Mouse (Mus musculus) heart, embryonic 12.5 days (tissue): ENCODE results near the gene 2210408I21Rik. TPM values are rescaled to one million over a fixed set of nuclear protein-coding genes. Genes with fewer than 3 reads are reported as not detected.

ENCODE experiments used
- ATAC-seq: fragments of 200-750 bp; cut with Nextera tagmentation; 2 replicates; pipeline ENCODE4 v1.8.0; 2017; ENCODE audit warnings: moderate TSS enrichment, moderate library complexity; ENCODE audit not compliant: insufficient number of reproducible peaks, low FRiP score
- H3K27ac ChIP-seq: fragments of 300-500 bp; sonication (generic); 2 replicates; pipeline ENCODE4 v1.5.1; 2016; ENCODE audit warnings: mild to moderate bottlenecking, moderate library complexity; ENCODE audit not compliant: poor library complexity, severe bottlenecking
- H3K27me3 ChIP-seq: fragments of 300-500 bp; sonication (generic); replicated peaks from 2 replicates; pipeline ENCODE4 v1.6.1; 2016; ENCODE audit warnings: mild to moderate bottlenecking, moderate library complexity
- H3K36me3 ChIP-seq: fragments of 300-500 bp; sonication (generic); 2 replicates; pipeline ENCODE4 v1.6.1; 2016; ENCODE audit warnings: mild to moderate bottlenecking, moderate library complexity
- H3K4me1 ChIP-seq: fragments of 300-500 bp; sonication (generic); replicated peaks from 2 replicates; pipeline ENCODE4 v1.6.1; 2016; ENCODE audit warnings: mild to moderate bottlenecking
- H3K4me2 ChIP-seq: fragments of 300-500 bp; sonication (generic); 2 replicates; pipeline ENCODE4 v1.6.1; 2016; ENCODE audit warnings: mild to moderate bottlenecking, moderate library complexity
- H3K4me3 ChIP-seq: fragments of 300-500 bp; sonication (generic); 2 replicates; pipeline ENCODE4 v1.5.1; 2016; ENCODE audit warnings: mild to moderate bottlenecking
- H3K9ac ChIP-seq: fragments of 300-500 bp; sonication (generic); 2 replicates; pipeline ENCODE4 v1.6.1; 2016; ENCODE audit warnings: mild to moderate bottlenecking, moderate library complexity
- H3K9me3 ChIP-seq: fragments of 300-500 bp; sonication (generic); replicated peaks from 2 replicates; pipeline ENCODE4 v1.6.1; 2016; ENCODE audit warnings: mild to moderate bottlenecking, moderate library complexity
- WGBS: fragments of 180-500 bp; shearing (Covaris S2); methylation state at CpG from one replicate; pipeline ENCODE4 v1.1.7; 2016; 5-methylcytosine and 5-hydroxymethylcytosine counted together
- polyA plus RNA-seq: library from polyadenylated mRNA; unstranded; fragments of >200 nt; fragmentation: Nextera tagmentation; extraction: Ambion mirVana; gene quantifications from 2 replicates; pipeline ENCODE4 v1.2.1, GENCODE M21; 2016

The 2210408I21Rik gene
- polyA plus RNA-seq, 1 experiment from 2014 or later, result 6.7 TPM

- 66% methylated on average over 7 of the region's 7 CpGs for WGBS
- no peak overlapping the region for H3K4me2 ChIP-seq
These were observed 143.5 kb downstream of the 2210408I21Rik start for GRCm38 (mm10) chr13:77278659-77279413.

GRCm38 (mm10) chr13:77295519-77295918 lies 160.2 kb downstream of the 2210408I21Rik start:
- Histone ChIP-seq H3K9me3 (no peaks in the 10 kb centered on the region), H3K4me3 (no peak overlapping the region), H3K9ac (no peak overlapping the region), H3K36me3 (no peaks in the 10 kb centered on the region), H3K27ac (no peak overlapping the region), H3K4me1 (peaks cover 3% of the 10 kb centered on the region; the same call in 1 of the 2 replicates), H3K27me3 (no peaks in the 10 kb centered on the region), H3K4me2 (no peak overlapping the region)
- ATAC-seq, result no peak
- WGBS, result 71% methylated on average over 3 of the region's 3 CpGs

More at GRCm38 (mm10) chr13:77278659-77279413, 143.5 kb downstream of the 2210408I21Rik start:
- Histone ChIP-seq H3K9me3 (no peaks in the 10 kb centered on the region), H3K36me3 (no peaks in the 10 kb centered on the region), H3K27me3 (no peaks in the 10 kb centered on the region), H3K4me3 (no peak overlapping the region), H3K27ac (no peak overlapping the region), H3K4me1 (0 out of 2 replicates have a peak, but pooled peaks cover 4% of the 10 kb centered on the region), H3K9ac (no peak overlapping the region)
- ATAC-seq, result no peak

GRCm38 (mm10) chr13:77324101-77324500 lies 188.8 kb downstream of the 2210408I21Rik start:
- no peak for ATAC-seq
- H3K27me3 ChIP-seq, result no peaks in the 10 kb centered on the region
- no peaks in the 10 kb centered on the region for H3K9me3 ChIP-seq
- 54% methylated on average over 1 of the region's 1 CpGs for WGBS
- H3K4me3 ChIP-seq, result no peak overlapping the region
- no peak overlapping the region for H3K4me2 ChIP-seq
- no peak overlapping the region for H3K9ac ChIP-seq
- H3K36me3 ChIP-seq, result no peaks in the 10 kb centered on the region
- H3K4me1 ChIP-seq, result no peaks in the 10 kb centered on the region
- no peak overlapping the region for H3K27ac ChIP-seq

GRCm38 (mm10) chr13:77326174-77326959 lies 191.0 kb downstream of the 2210408I21Rik start:
- no peak overlapping the region for H3K4me2 ChIP-seq
- H3K4me1 ChIP-seq, result no peaks in the 10 kb centered on the region
- no peak overlapping the region for H3K4me3 ChIP-seq
- H3K36me3 ChIP-seq, result no peaks in the 10 kb centered on the region
- H3K27me3 ChIP-seq, result no peaks in the 10 kb centered on the region
- no peaks in the 10 kb centered on the region for H3K9me3 ChIP-seq
- ATAC-seq, result no peak
- H3K9ac ChIP-seq, result no peak overlapping the region
- H3K27ac ChIP-seq, result no peak overlapping the region
- WGBS, result 70% methylated on average over 5 of the region's 5 CpGs

- WGBS, result 59% methylated on average over 2 of the region's 2 CpGs
- Histone ChIP-seq H3K27ac (no peak overlapping the region), H3K27me3 (no peaks in the 10 kb centered on the region), H3K36me3 (no peaks in the 10 kb centered on the region), H3K4me1 (no peaks in the 10 kb centered on the region), H3K9ac (no peak overlapping the region), H3K4me2 (no peak overlapping the region), H3K9me3 (no peaks in the 10 kb centered on the region), H3K4me3 (no peak overlapping the region)
- ATAC-seq, result no peak
These were observed 206.8 kb downstream of the 2210408I21Rik start for GRCm38 (mm10) chr13:77342097-77342496.

- Histone ChIP-seq H3K4me1 (no peaks in the 10 kb centered on the region), H3K27ac (no peak overlapping the region), H3K27me3 (no peaks in the 10 kb centered on the region), H3K36me3 (no peaks in the 10 kb centered on the region), H3K4me2 (no peak overlapping the region), H3K4me3 (no peak overlapping the region), H3K9ac (no peak overlapping the region), H3K9me3 (no peaks in the 10 kb centered on the region)
- no peak for ATAC-seq
- WGBS, result 78% methylated on average over 3 of the region's 3 CpGs
These were observed 250.2 kb downstream of the 2210408I21Rik start for GRCm38 (mm10) chr13:77385448-77385970.

GRCm38 (mm10) chr13:77386001-77386400 lies 250.7 kb downstream of the 2210408I21Rik start:
- ATAC-seq, result no peak
- no peak overlapping the region for H3K9ac ChIP-seq
- no peaks in the 10 kb centered on the region for H3K9me3 ChIP-seq
- H3K27me3 ChIP-seq, result no peaks in the 10 kb centered on the region
- no peak overlapping the region for H3K4me3 ChIP-seq
- no peaks in the 10 kb centered on the region for H3K36me3 ChIP-seq
- no peak overlapping the region for H3K27ac ChIP-seq
- 80% methylated on average over 4 of the region's 4 CpGs for WGBS
- no peak overlapping the region for H3K4me2 ChIP-seq
- H3K4me1 ChIP-seq, result no peaks in the 10 kb centered on the region

GRCm38 (mm10) chr13:77388148-77388547 lies 252.8 kb downstream of the 2210408I21Rik start:
- Histone ChIP-seq H3K27ac (no peak overlapping the region), H3K27me3 (no peaks in the 10 kb centered on the region), H3K9me3 (no peaks in the 10 kb centered on the region), H3K9ac (no peak overlapping the region), H3K4me3 (no peak overlapping the region), H3K36me3 (no peaks in the 10 kb centered on the region), H3K4me2 (no peak overlapping the region), H3K4me1 (no peaks in the 10 kb centered on the region)
- WGBS, result 76% methylated on average over 4 of the region's 4 CpGs
- ATAC-seq, result no peak

- ATAC-seq, result no peak
- Histone ChIP-seq H3K4me1 (no peaks in the 10 kb centered on the region), H3K27ac (no peak overlapping the region), H3K4me2 (no peak overlapping the region), H3K9me3 (no peaks in the 10 kb centered on the region), H3K4me3 (no peak overlapping the region), H3K9ac (no peak overlapping the region), H3K36me3 (no peaks in the 10 kb centered on the region), H3K27me3 (no peaks in the 10 kb centered on the region)
These were observed 253.9 kb downstream of the 2210408I21Rik start for GRCm38 (mm10) chr13:77389209-77389608.

- Histone ChIP-seq H3K27ac (no peak overlapping the region), H3K27me3 (no peaks in the 10 kb centered on the region), H3K4me1 (no peaks in the 10 kb centered on the region), H3K4me2 (no peak overlapping the region), H3K4me3 (no peak overlapping the region), H3K9me3 (no peaks in the 10 kb centered on the region), H3K9ac (no peak overlapping the region), H3K36me3 (no peaks in the 10 kb centered on the region)
- 66% methylated on average over 2 of the region's 2 CpGs for WGBS
- ATAC-seq, result no peak
These were observed 261.0 kb downstream of the 2210408I21Rik start for GRCm38 (mm10) chr13:77396374-77396773.

- Histone ChIP-seq H3K27me3 (no peaks in the 10 kb centered on the region), H3K27ac (no peak overlapping the region), H3K4me2 (no peak overlapping the region), H3K9ac (no peak overlapping the region), H3K4me1 (no peaks in the 10 kb centered on the region), H3K9me3 (no peaks in the 10 kb centered on the region), H3K36me3 (no peaks in the 10 kb centered on the region), H3K4me3 (no peak overlapping the region)
- WGBS, result 72% methylated on average over 5 of the region's 5 CpGs
- ATAC-seq, result no peak
These were observed 261.6 kb downstream of the 2210408I21Rik start for GRCm38 (mm10) chr13:77396981-77397380.
